Mouse (Mus musculus) lung, adult 2 months (tissue): ENCODE data around the gene Ctbp2.

Experiments used
- CTCF ChIP-seq: fragments of 200-500 bp; IDR thresholded peaks from 2 replicates; pipeline ENCODE4 v1.5.1; 2011; ENCODE audit warnings: mild to moderate bottlenecking, low read length, control low read depth; ENCODE audit not compliant: insufficient read depth
- POLR2A ChIP-seq: fragments of 200-500 bp; IDR thresholded peaks from 2 replicates; pipeline ENCODE4 v1.6.1; 2011; ENCODE audit warnings: low read depth, mild to moderate bottlenecking, control low read depth, low read length, borderline replicate concordance; ENCODE audit errors: extremely low read depth

- TF ChIP-seq CTCF (no peak), POLR2A (no peak)
Measured at GRCm38 (mm10) chr7:133058496-133059149, 65.5 kb downstream of the Ctbp2 start.
